Mouse (Mus musculus) forebrain, embryonic 16.5 days (tissue): ENCODE results near the gene Slc16a13. TPM values are rescaled to one million over a fixed set of nuclear protein-coding genes. Genes with fewer than 3 reads are reported as not detected.

Source experiments
- ATAC-seq: fragments of 200-750 bp; cut with Nextera tagmentation; 2 replicates; pipeline ENCODE4 v1.8.0; 2017; ENCODE audit warnings: mild to moderate bottlenecking, moderate library complexity
- H3K27ac ChIP-seq: fragments of 300-500 bp; sonication (generic); 2 replicates; pipeline ENCODE4 v1.5.1; 2014; ENCODE audit warnings: low read length, control low read depth
- H3K27me3 ChIP-seq: fragments of 300-500 bp; sonication (generic); replicated peaks from 2 replicates; pipeline ENCODE4 v1.6.1; 2014; ENCODE audit warnings: low read length; ENCODE audit not compliant: control insufficient read depth, insufficient read depth
- H3K36me3 ChIP-seq: fragments of 300-500 bp; sonication (generic); 2 replicates; pipeline ENCODE4 v1.6.1; 2014; ENCODE audit not compliant: control insufficient read depth, insufficient read depth
- H3K4me1 ChIP-seq: fragments of 300-500 bp; sonication (generic); replicated peaks from 2 replicates; pipeline ENCODE4 v1.6.1; 2014; ENCODE audit warnings: low read length; ENCODE audit not compliant: control insufficient read depth, insufficient read depth
- H3K4me2 ChIP-seq: fragments of 300-500 bp; sonication (generic); 2 replicates; pipeline ENCODE4 v1.6.1; 2014; ENCODE audit warnings: mild to moderate bottlenecking, low read length, control low read depth
- H3K4me3 ChIP-seq: fragments of 300-500 bp; sonication (generic); replicated peaks from 2 replicates; pipeline ENCODE4 v1.5.1; 2014; ENCODE audit warnings: mild to moderate bottlenecking, low read length, control low read depth
- H3K9ac ChIP-seq: fragments of 300-500 bp; sonication (generic); replicated peaks from 2 replicates; pipeline ENCODE4 v1.6.1; 2014; ENCODE audit warnings: low read depth, low read length, control low read depth
- H3K9me3 ChIP-seq: fragments of 300-500 bp; sonication (generic); 2 replicates; pipeline ENCODE4 v1.6.1; 2016; ENCODE audit warnings: low read length; ENCODE audit not compliant: control insufficient read depth
- WGBS: fragments of 180-500 bp; shearing (Covaris S2); extraction: QIAGEN DNeasy Blood & Tissue Kit; methylation state at CpG from one replicate; pipeline ENCODE4 v1.1.7; 2014; 5-methylcytosine and 5-hydroxymethylcytosine counted together
- polyA plus RNA-seq: library from polyadenylated mRNA; unstranded; fragments of >200 nt; fragmentation: Nextera tagmentation; extraction: Ambion mirVana; gene quantifications from 2 replicates; pipeline ENCODE4 v1.2.1, GENCODE M21; 2015

Gene Slc16a13
- polyA plus RNA-seq = 13.2 and 14.8 TPM in 2 replicates

DNA sequence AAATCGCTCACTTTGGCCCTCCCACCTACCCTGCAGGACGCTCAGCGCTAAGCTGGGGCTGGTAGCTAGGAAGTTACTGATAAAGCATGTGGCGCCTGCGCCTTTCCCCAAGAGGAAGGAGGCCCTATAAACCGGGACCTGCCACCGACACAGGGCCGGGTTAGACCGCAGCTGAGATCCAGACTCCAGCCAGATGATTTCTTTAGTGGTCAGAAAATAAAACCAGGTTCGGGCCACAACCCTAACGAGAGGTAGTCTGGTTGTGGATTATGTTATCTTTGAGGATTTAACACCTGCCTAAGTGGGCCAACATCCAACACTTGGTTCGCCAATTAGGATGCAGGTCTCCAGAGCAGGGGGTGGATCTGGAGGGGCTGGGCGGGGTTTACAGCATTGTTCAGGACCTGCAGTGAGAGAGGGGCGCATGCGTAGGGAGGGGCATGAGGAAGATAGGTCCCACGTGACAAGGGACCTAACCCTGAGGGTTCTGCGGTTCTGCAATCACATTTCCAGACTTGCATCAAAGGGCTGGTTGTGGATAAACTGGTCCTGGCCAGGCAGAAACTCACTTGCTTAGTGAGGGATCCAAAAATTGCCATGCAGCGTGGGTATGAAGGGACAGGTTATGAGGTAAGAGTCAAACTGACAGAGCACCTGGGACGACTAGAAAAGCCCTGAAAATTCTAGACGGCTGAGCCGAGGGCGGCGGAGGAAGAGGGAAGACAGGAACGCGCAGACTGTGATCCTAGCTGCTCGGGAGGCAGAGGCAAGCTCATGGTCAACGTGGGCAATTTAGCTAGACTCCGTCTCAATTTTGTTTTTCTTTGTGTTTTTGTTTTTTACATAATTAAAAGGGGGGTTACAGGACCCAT, at the start of gene Slc16a13:
Gene Slc16a13, minus strand, starts transcription at position 334 of the 872 bp plus-strand sequence.
- Histone ChIP-seq H3K9ac (peak within 1 kb of the TSS; percentile 80), H3K27me3 (peaks cover 9% of the 10 kb centered on the region), H3K4me1 (peaks cover 28% of the 10 kb centered on the region), H3K9me3 (no peaks in the 10 kb centered on the region), H3K36me3 (peaks cover 4% of the 10 kb centered on the region; the same call in 1 of the 2 replicates), H3K4me3 (peak within 1 kb of the TSS; percentile 68), H3K27ac (peak within 1 kb of the TSS; percentile 91), H3K4me2 (peak within 1 kb of the TSS; percentile 84)
- under 1% methylated on average over 28 of the region's 28 CpGs for WGBS
- peak; percentile 97 for ATAC-seq

DNA sequence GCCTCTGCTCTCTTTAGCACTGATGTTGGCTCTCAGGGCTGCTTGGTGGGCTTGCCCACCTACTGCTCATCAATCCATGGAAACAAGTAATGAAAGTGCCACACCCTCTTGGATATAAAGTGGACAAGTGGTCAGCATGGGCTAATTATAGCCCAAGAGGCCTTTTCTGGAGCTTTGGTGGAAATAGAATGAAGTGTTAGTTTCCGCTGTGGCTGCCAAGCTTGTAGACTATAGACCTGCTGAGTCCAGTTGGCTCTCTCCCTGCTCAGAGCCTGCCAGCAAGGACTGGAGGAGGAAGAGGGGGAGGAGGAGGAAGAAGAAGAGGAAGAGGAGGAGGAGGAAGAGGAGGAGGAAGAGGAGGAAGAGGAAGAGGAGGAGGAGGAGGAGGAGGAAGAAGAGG, 45.5 kb upstream of the Slc16a13 start:
- H3K4me1 ChIP-seq = no peaks in the 10 kb centered on the region
- no peak overlapping the region for H3K27ac ChIP-seq
- ATAC-seq = no peak
- no peak overlapping the region for H3K4me3 ChIP-seq
- H3K9ac ChIP-seq = no peak overlapping the region
- H3K27me3 ChIP-seq = no peaks in the 10 kb centered on the region
- WGBS = 67% methylated on average over 1 of the region's 1 CpGs
- no peaks in the 10 kb centered on the region for H3K36me3 ChIP-seq
- no peak overlapping the region for H3K4me2 ChIP-seq
- no peaks in the 10 kb centered on the region for H3K9me3 ChIP-seq

DNA sequence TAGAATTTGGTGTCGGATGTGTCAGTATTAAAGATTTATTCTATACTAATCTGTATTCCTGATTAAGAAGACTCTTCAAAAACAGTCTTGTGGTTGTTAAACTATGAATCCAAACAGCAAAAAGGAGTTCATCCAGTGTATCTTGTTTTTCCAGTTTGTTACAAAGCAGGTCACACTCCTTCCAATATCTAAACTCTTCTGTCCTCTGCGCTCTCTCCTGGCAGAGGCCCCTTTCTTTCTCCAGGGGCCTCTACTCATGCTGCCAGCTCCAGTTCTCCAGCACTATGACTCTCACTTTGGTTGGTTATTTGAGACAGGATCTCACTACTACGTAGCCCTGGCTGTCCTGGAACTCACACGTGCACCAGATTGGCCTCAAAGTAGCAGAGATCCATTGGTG, 45.0 kb upstream of the Slc16a13 start:
- Histone ChIP-seq H3K27ac (no peak overlapping the region), H3K9ac (no peak overlapping the region), H3K36me3 (no peaks in the 10 kb centered on the region), H3K4me2 (no peak overlapping the region), H3K27me3 (no peaks in the 10 kb centered on the region), H3K4me3 (no peak overlapping the region), H3K9me3 (no peaks in the 10 kb centered on the region), H3K4me1 (no peaks in the 10 kb centered on the region)
- WGBS = 85% methylated on average over 4 of the region's 4 CpGs
- no peak for ATAC-seq

DNA sequence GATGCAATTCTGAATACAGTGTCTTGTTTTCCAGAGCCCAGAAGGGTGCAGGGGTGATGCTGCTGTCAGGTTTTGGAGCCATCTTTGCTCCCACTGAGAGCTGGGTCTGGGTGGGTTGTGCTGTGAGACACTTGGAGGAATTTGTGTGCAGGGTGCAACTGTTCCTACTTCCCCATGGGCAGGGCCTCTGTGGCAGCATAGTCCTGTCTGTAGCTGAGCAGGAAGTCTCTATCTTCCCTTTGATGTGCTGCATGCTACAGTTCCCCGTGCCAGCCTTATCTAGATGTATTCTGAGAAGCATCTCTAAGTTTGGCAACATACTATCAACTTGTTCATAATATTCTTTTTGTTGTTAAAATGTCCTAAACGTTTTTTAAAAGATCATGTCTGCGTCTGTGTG, 44.4 kb upstream of the Slc16a13 start:
- no peaks in the 10 kb centered on the region for H3K9me3 ChIP-seq
- ATAC-seq = no peak
- H3K9ac ChIP-seq = no peak overlapping the region
- H3K4me2 ChIP-seq = no peak overlapping the region
- H3K36me3 ChIP-seq = no peaks in the 10 kb centered on the region
- no peaks in the 10 kb centered on the region for H3K4me1 ChIP-seq
- no peaks in the 10 kb centered on the region for H3K27me3 ChIP-seq
- H3K4me3 ChIP-seq = no peak overlapping the region
- 56% methylated on average over 3 of the region's 3 CpGs for WGBS
- no peak overlapping the region for H3K27ac ChIP-seq

DNA sequence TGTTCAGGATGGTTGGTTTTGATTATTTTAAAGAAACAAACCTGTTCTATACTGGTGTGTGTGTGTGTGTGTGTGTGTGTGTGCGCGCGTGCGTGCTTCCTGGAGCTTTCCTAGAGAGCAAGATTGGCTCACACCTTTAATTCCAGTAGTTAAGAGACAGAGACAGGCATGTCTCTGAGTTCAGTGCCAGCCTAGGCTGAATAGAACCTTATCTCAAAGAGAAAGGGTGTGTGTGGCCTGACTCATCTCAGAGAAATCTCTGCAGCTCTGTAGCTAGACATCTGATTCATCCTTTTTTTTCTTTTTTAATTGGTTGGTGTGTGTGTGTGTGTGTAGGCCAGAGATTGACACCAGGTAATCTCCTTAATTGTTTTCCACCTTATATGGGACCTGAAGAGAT, 38.2 kb upstream of the Slc16a13 start:
- H3K27me3 ChIP-seq = peaks cover 16% of the 10 kb centered on the region

DNA sequence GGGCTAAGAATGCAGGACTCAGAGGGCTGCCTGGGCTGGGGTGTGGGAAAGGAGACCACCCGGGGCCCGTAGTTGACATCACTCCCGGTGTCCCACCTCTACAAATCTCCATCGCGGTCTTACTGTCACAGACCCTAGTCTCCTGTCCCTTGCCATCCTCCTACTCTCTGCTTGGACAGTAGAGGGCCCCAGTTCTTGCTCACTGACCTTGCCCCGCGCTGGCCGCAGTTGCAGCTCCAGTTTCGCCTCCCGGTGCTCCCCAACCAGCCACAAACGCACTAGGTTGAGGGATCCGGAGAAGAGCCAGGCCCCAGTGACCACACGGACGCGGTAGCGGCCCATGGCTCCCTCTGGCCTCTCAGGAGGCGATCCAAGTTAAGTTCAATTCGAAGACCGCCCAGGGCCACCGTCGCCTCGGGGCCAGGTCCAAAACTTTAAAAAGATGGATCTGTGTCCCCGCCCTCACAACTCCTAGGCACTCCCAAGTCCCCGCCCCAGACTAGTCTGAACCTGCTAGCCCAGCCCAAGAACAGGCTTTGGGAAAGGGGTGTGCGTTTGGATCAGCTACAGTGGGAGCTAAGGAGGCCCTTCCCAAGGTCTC, 34.2 kb upstream of the Slc16a13 start, which contains the start of gene Alox12:
Gene Alox12, minus strand, starts transcription at position 423 of the 601 bp plus-strand sequence.
- Histone ChIP-seq H3K9ac (no peak within 1 kb of the TSS), H3K4me2 (peak within 1 kb of the TSS; percentile 17; the same call in 1 of the 2 replicates), H3K9me3 (no peaks in the 10 kb centered on the region), H3K4me3 (no peak within 1 kb of the TSS; the same call in 1 of the 2 replicates), H3K4me1 (peaks cover 4% of the 10 kb centered on the region; the same call in 1 of the 2 replicates), H3K27ac (no peak within 1 kb of the TSS), H3K27me3 (peaks cover 34% of the 10 kb centered on the region), H3K36me3 (no peaks in the 10 kb centered on the region)
- no peak for ATAC-seq
- under 1% methylated on average over 25 of the region's 25 CpGs for WGBS

More for the DNA sequence above, 38.2 kb upstream of the Slc16a13 start:
- 96% methylated on average over 4 of the region's 4 CpGs for WGBS
- no peak for ATAC-seq
- Histone ChIP-seq H3K36me3 (no peaks in the 10 kb centered on the region), H3K4me1 (peaks cover 4% of the 10 kb centered on the region; the same call in 1 of the 2 replicates), H3K4me2 (no peak overlapping the region), H3K27ac (no peak overlapping the region), H3K4me3 (no peak overlapping the region), H3K9me3 (no peaks in the 10 kb centered on the region), H3K9ac (no peak overlapping the region)

DNA sequence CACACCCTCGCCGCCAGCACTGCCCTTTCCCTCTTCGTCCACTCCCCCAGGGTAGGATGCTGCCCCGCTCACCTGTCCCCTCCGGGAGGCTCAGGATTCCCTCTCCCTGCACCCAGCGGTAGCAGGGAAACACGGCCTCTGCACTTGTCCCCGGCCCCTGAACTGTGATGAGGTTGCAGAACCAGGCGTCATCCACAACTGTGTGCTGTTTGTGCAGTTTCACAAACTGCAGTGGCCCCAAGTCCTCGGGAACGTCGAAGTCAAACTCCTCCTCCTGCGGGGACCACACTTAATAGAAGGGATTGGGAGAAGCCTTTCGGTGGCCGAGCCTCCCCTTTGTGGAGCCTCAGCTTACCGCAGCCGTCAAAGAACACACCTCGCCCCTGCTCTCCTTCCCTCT, 33.5 kb upstream of the Slc16a13 start:
- Histone ChIP-seq H3K4me1 (peaks cover 4% of the 10 kb centered on the region; the same call in 1 of the 2 replicates), H3K36me3 (no peaks in the 10 kb centered on the region), H3K4me3 (no peak overlapping the region), H3K27ac (no peak overlapping the region), H3K4me2 (no peak overlapping the region), H3K9ac (no peak overlapping the region), H3K9me3 (no peaks in the 10 kb centered on the region), H3K27me3 (peaks cover 36% of the 10 kb centered on the region)
- WGBS = 3% methylated on average over 18 of the region's 18 CpGs
- ATAC-seq = no peak

DNA sequence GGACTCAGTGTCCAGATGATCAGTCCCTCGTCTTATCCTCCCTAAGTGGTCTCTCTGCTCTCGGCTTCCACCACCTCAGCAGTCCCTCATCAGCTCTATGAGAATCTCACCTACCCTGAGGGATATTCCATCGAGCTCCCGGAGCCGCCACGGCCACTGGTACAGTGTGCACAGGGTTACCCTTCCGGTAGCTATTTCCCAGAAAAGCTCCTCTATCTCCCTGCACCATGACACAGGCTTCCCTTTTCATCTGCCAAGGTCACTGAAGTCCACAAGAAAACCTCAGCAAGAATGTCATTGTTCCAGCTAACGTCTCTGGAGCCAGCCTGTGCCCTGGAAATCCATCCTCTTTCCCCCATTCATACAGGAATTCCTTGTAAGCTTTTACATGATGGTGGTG, 31.0 kb upstream of the Slc16a13 start:
- H3K9me3 ChIP-seq = no peaks in the 10 kb centered on the region
- no peak overlapping the region for H3K9ac ChIP-seq
- no peak for ATAC-seq
- H3K4me3 ChIP-seq = no peak overlapping the region
- WGBS = 81% methylated on average over 8 of the region's 8 CpGs
- no peak overlapping the region for H3K4me2 ChIP-seq
- H3K27ac ChIP-seq = no peak overlapping the region
- H3K36me3 ChIP-seq = no peaks in the 10 kb centered on the region
- H3K27me3 ChIP-seq = peaks cover 36% of the 10 kb centered on the region
- peaks cover 4% of the 10 kb centered on the region; the same call in 1 of the 2 replicates for H3K4me1 ChIP-seq

DNA sequence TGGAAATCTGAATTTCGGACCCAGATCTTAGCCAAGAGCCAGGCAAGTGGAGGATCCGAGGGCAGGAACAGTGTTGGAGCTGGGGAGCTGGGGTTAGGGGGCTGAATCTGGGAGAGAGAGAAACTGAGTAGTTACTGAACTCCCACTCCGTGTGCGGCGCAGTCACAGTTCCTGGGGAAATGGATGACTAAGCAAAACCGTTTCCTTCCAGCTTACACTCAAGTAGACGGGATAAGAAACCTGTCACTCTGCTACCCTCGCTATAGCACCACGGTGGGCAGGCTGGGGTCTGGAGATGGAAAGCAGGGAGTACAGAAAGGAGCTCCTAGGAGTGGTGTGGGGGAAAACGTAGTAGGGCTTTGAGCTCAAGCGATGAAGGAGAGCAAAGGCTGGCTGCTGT, 29.3 kb upstream of the Slc16a13 start:
- H3K4me2 ChIP-seq = no peak overlapping the region
- no peak for ATAC-seq
- H3K4me3 ChIP-seq = no peak overlapping the region
- WGBS = 69% methylated on average over 11 of the region's 11 CpGs
- no peak overlapping the region for H3K27ac ChIP-seq
- no peaks in the 10 kb centered on the region for H3K36me3 ChIP-seq
- no peak overlapping the region for H3K9ac ChIP-seq
- H3K4me1 ChIP-seq = peaks cover 3% of the 10 kb centered on the region; the same call in 1 of the 2 replicates
- peaks cover 27% of the 10 kb centered on the region for H3K27me3 ChIP-seq
- no peaks in the 10 kb centered on the region for H3K9me3 ChIP-seq
